Mouse (Mus musculus) CH12.LX (cell line): Measurements from ENCODE around the gene Mamstr. TPM values are rescaled to one million over a fixed set of nuclear protein-coding genes. Genes with fewer than 3 reads are reported as not detected.

Experiments
- DNase-seq: peaks from one replicate; pipeline ENCODE4 v3.0.0-alpha.2; 2013; ENCODE audit errors: extremely low read depth
- H3K27ac ChIP-seq: 2 replicates; pipeline ENCODE4 v1.5.1; 2012; ENCODE audit warnings: low read depth, mild to moderate bottlenecking, control low read depth, moderate library complexity; ENCODE audit not compliant: insufficient read depth
- H3K27me3 ChIP-seq: replicated peaks from 2 replicates; pipeline ENCODE3; 2012; ENCODE audit warnings: inconsistent platforms
- H3K36me3 ChIP-seq, 2 experiments: replicated peaks in 1 of 2; 2 replicates each; pipeline versions ENCODE3 to v1.6.1; 2012; ENCODE audit warnings: inconsistent platforms in 1 of 2, low read length in 1 of 2, mild to moderate bottlenecking in 1 of 2, mixed read lengths in 1 of 2, moderate library complexity in 1 of 2; ENCODE audit not compliant: control insufficient read depth in 1 of 2, insufficient read depth in 1 of 2
- H3K4me1 ChIP-seq, 2 experiments: 2 replicates each; pipeline ENCODE4 v1.6.1; 2012; ENCODE audit warnings: inconsistent platforms in 1 of 2, moderate library complexity in 1 of 2; ENCODE audit not compliant: insufficient read depth in 2 of 2, control insufficient read depth in 1 of 2
- H3K4me2 ChIP-seq: 2 replicates; pipeline ENCODE4 v1.6.1; 2012; ENCODE audit warnings: low read depth, mild to moderate bottlenecking, control low read depth; ENCODE audit not compliant: poor library complexity, insufficient read depth, severe bottlenecking
- H3K4me3 ChIP-seq, 3 experiments: fragments of 150-350 bp in 1 of 3; sonication (generic) in 1 of 3; replicated peaks in 1 of 3; 2 replicates each; pipeline versions ENCODE3 to v1.5.1; 2011 to 2012; ENCODE audit warnings: low read depth in 2 of 3, low read length in 2 of 3, mild to moderate bottlenecking in 2 of 3, moderate library complexity in 2 of 3, control low read depth in 1 of 3, improper control_type of control experiment in 1 of 3, inconsistent platforms in 1 of 3, mixed read lengths in 1 of 3; ENCODE audit not compliant: poor library complexity in 1 of 3
- H3K79me2 ChIP-seq: replicated peaks from 2 replicates; pipeline ENCODE4 v1.6.1; 2012; ENCODE audit warnings: mild to moderate bottlenecking, moderate library complexity; ENCODE audit not compliant: control insufficient read depth, poor library complexity, insufficient read depth, severe bottlenecking; ENCODE audit errors: extremely low read depth
- H3K9ac ChIP-seq: 2 replicates; pipeline ENCODE4 v1.6.1; 2012; ENCODE audit warnings: low read depth, mild to moderate bottlenecking, control low read depth, moderate library complexity; ENCODE audit not compliant: insufficient read depth
- H3K9me3 ChIP-seq: replicated peaks from 2 replicates; pipeline ENCODE3; 2012; ENCODE audit warnings: low read length, inconsistent platforms, mixed read lengths
- BHLHE40 ChIP-seq: IDR thresholded peaks from 2 replicates; pipeline ENCODE4 v1.6.1; 2011; ENCODE audit warnings: mild to moderate bottlenecking, low read depth, low read length, improper control_type of control experiment
- CHD1 ChIP-seq: IDR thresholded peaks from 2 replicates; pipeline ENCODE4 v1.6.1; 2012; ENCODE audit warnings: low read depth, low read length, improper control_type of control experiment, inconsistent platforms
- CHD2 ChIP-seq: IDR thresholded peaks from 2 replicates; pipeline ENCODE4 v1.6.1; 2011; ENCODE audit warnings: low read length, improper control_type of control experiment
- CTCF ChIP-seq, 2 experiments: IDR thresholded peaks in 1 of 2; conservative IDR thresholded peaks in 1 of 2; 2 replicates each; pipeline ENCODE4 v1.5.1; 2011 to 2012; ENCODE audit warnings: low read depth in 2 of 2, low read length in 2 of 2, improper control_type of control experiment in 1 of 2, inconsistent platforms in 1 of 2, mild to moderate bottlenecking in 1 of 2, moderate library complexity in 1 of 2
- E2F4 ChIP-seq: IDR thresholded peaks from 2 replicates; pipeline ENCODE4 v1.6.1; 2011; ENCODE audit warnings: low read depth, low read length, improper control_type of control experiment; ENCODE audit not compliant: insufficient replicate concordance
- ELF1 ChIP-seq: IDR thresholded peaks from 2 replicates; pipeline ENCODE4 v1.6.1; 2014; ENCODE audit warnings: low read depth, mild to moderate bottlenecking, inconsistent platforms, low read length, improper control_type of control experiment
- EP300 ChIP-seq: IDR thresholded peaks from 2 replicates; pipeline ENCODE4 v1.6.1; 2011; ENCODE audit warnings: low read length, improper control_type of control experiment
- ETS1 ChIP-seq: conservative IDR thresholded peaks from 2 replicates; pipeline ENCODE4 v1.6.1; 2012; ENCODE audit warnings: low read depth, mild to moderate bottlenecking, inconsistent platforms, low read length, improper control_type of control experiment, moderate library complexity
- GABPA ChIP-seq: IDR thresholded peaks from 2 replicates; pipeline ENCODE4 v1.6.1; 2012; ENCODE audit warnings: low read depth, low read length, improper control_type of control experiment, inconsistent platforms; ENCODE audit not compliant: insufficient replicate concordance
- HCFC1 ChIP-seq: IDR thresholded peaks from 2 replicates; pipeline ENCODE4 v1.6.1; 2012; ENCODE audit warnings: low read depth, mild to moderate bottlenecking, inconsistent platforms, low read length, improper control_type of control experiment
- IRF4 ChIP-seq: IDR thresholded peaks from 2 replicates; pipeline ENCODE4 v1.6.1; 2014; ENCODE audit warnings: low read depth, mild to moderate bottlenecking, inconsistent platforms, low read length, improper control_type of control experiment
- JUN ChIP-seq: IDR thresholded peaks from 2 replicates; pipeline ENCODE4 v1.6.1; 2011; ENCODE audit warnings: low read depth, mild to moderate bottlenecking, low read length, improper control_type of control experiment, moderate library complexity; ENCODE audit not compliant: insufficient read depth
- JUND ChIP-seq: conservative IDR thresholded peaks from 2 replicates; pipeline ENCODE4 v1.6.1; 2011; ENCODE audit warnings: low read depth, low read length, improper control_type of control experiment
- KAT2A ChIP-seq: IDR thresholded peaks from 2 replicates; pipeline ENCODE4 v1.6.1; 2012; ENCODE audit warnings: low read length, improper control_type of control experiment, inconsistent platforms; ENCODE audit not compliant: insufficient replicate concordance
- MAFK ChIP-seq: IDR thresholded peaks from 2 replicates; pipeline ENCODE4 v1.6.1; 2011; ENCODE audit warnings: low read length, improper control_type of control experiment; ENCODE audit not compliant: insufficient replicate concordance
- MAX ChIP-seq: IDR thresholded peaks from 2 replicates; pipeline ENCODE4 v1.6.1; 2011; ENCODE audit warnings: low read length, improper control_type of control experiment
- MAZ ChIP-seq: IDR thresholded peaks from 2 replicates; pipeline ENCODE4 v1.6.1; 2012; ENCODE audit warnings: low read depth, mild to moderate bottlenecking, inconsistent platforms, low read length, improper control_type of control experiment, moderate library complexity
- MEF2A ChIP-seq: IDR thresholded peaks from 2 replicates; pipeline ENCODE4 v1.6.1; 2014; ENCODE audit warnings: low read depth, mild to moderate bottlenecking, inconsistent platforms, low read length, improper control_type of control experiment, borderline replicate concordance
- MXI1 ChIP-seq: IDR thresholded peaks from 2 replicates; pipeline ENCODE4 v1.6.1; 2011; ENCODE audit warnings: mild to moderate bottlenecking, low read depth, low read length, improper control_type of control experiment
- MYC ChIP-seq: IDR thresholded peaks from 2 replicates; pipeline ENCODE4 v1.6.1; 2011; ENCODE audit warnings: low read depth, mild to moderate bottlenecking, improper control_type of control experiment, low read length
- NELFE ChIP-seq: IDR thresholded peaks from 2 replicates; pipeline ENCODE4 v1.6.1; 2011; ENCODE audit warnings: low read depth, low read length, improper control_type of control experiment
- NRF1 ChIP-seq: IDR thresholded peaks from 2 replicates; pipeline ENCODE4 v1.6.1; 2014; ENCODE audit warnings: low read depth, mild to moderate bottlenecking, inconsistent platforms, low read length, improper control_type of control experiment, moderate library complexity
- PAX5 ChIP-seq: IDR thresholded peaks from 2 replicates; pipeline ENCODE4 v1.6.1; 2012; ENCODE audit warnings: low read length, inconsistent platforms, mixed read lengths
- POLR2A ChIP-seq: IDR thresholded peaks from 2 replicates; pipeline ENCODE4 v1.6.1; 2011; ENCODE audit warnings: low read depth, mild to moderate bottlenecking, improper control_type of control experiment, low read length
- POLR2AphosphoS2 ChIP-seq: IDR thresholded peaks from 2 replicates; pipeline ENCODE4 v1.6.1; 2011; ENCODE audit warnings: low read depth, low read length, improper control_type of control experiment
- RAD21 ChIP-seq: IDR thresholded peaks from 2 replicates; pipeline ENCODE4 v1.6.1; 2011; ENCODE audit warnings: low read depth, mild to moderate bottlenecking, low read length, improper control_type of control experiment, moderate library complexity
- RCOR1 ChIP-seq: conservative IDR thresholded peaks from 2 replicates; pipeline ENCODE4 v1.6.1; 2012; ENCODE audit warnings: low read depth, mild to moderate bottlenecking, inconsistent platforms, low read length, improper control_type of control experiment
- SIN3A ChIP-seq: IDR thresholded peaks from 2 replicates; pipeline ENCODE4 v1.6.1; 2012; ENCODE audit warnings: low read length, improper control_type of control experiment, inconsistent platforms
- TBP ChIP-seq: conservative IDR thresholded peaks from 2 replicates; pipeline ENCODE4 v1.6.1; 2011; ENCODE audit warnings: low read depth, low read length, improper control_type of control experiment
- TCF12 ChIP-seq: IDR thresholded peaks from 2 replicates; pipeline ENCODE4 v1.6.1; 2014; ENCODE audit warnings: low read depth, mild to moderate bottlenecking, inconsistent platforms, low read length, improper control_type of control experiment
- UBTF ChIP-seq: IDR thresholded peaks from 2 replicates; pipeline ENCODE4 v1.6.1; 2012; ENCODE audit warnings: low read depth, mild to moderate bottlenecking, inconsistent platforms, low read length, improper control_type of control experiment, moderate library complexity
- USF1 ChIP-seq: IDR thresholded peaks from 2 replicates; pipeline ENCODE4 v1.6.1; 2014; ENCODE audit warnings: low read depth, mild to moderate bottlenecking, inconsistent platforms, low read length, improper control_type of control experiment
- ZC3H11A ChIP-seq: IDR thresholded peaks from 2 replicates; pipeline ENCODE4 v1.6.1; 2012; ENCODE audit warnings: low read depth, mild to moderate bottlenecking, inconsistent platforms, low read length, improper control_type of control experiment
- ZKSCAN1 ChIP-seq: IDR thresholded peaks from 2 replicates; pipeline ENCODE4 v1.6.1; 2012; ENCODE audit warnings: low read depth, inconsistent platforms, low read length, improper control_type of control experiment, borderline replicate concordance
- ZMIZ1 ChIP-seq: IDR thresholded peaks from 2 replicates; pipeline ENCODE4 v1.6.1; 2012; ENCODE audit warnings: low read depth, mild to moderate bottlenecking, inconsistent platforms, low read length, improper control_type of control experiment
- dilution Hi-C: fragments of 300-500 bp; cut with MboI; formaldehyde crosslinking; loops from 2 replicates; pipeline ENCODE4 v1.14.3; 2020; ENCODE audit warnings: low sequenced_read_pairs; ENCODE audit not compliant: extremely low pct_unique_long_range_greater_than_20kb, extremely low pct_ligation_motif_present
- in situ Hi-C: fragments of 300-500 bp; cut with MboI; formaldehyde crosslinking; loops from 3 replicates; pipeline ENCODE4 v1.14.3; 2019; ENCODE audit warnings: low sequenced_read_pairs, low pct_ligation_motif_present, low pct_unique_long_range_greater_than_20kb, mixed read lengths
- polyA plus RNA-seq: library from polyadenylated mRNA; unstranded; fragments of >175 nt; gene quantifications from 2 replicates; pipeline ENCODE4 v1.2.1, GENCODE M21; 2012; ENCODE audit warnings: low read depth; ENCODE audit not compliant: insufficient read length
- total RNA-seq, 2 experiments: library from RNA; depleted of rRNA; stranded (reverse); fragments of 300-350 nt in 1 of 2; fragments of >200 nt in 1 of 2; gene quantifications; 2 replicates each; pipeline ENCODE4 v1.2.3; 2012 to 2014

Mamstr gene
- total and polyA plus RNA-seq, 3 experiments = 0.17 to 0.31 TPM; not detected in 1

GRCm38 (mm10) chr7:45616277-45616676, 23.5 kb upstream of the Mamstr start:
- Histone ChIP-seq H3K27me3 (no peaks in the 10 kb centered on the region), H3K27ac (peak overlapping the region; percentile 65; the same call in 1 of the 2 replicates), H3K36me3 (peaks cover 0 to 14% of the 10 kb centered on the region in 2 experiments), H3K9ac (peak overlapping the region; percentile 62; the same call in 1 of the 2 replicates), H3K4me3 (peak overlapping the region in 1 of 3 experiments; percentile 50), H3K79me2 (no peaks in the 10 kb centered on the region), H3K9me3 (no peaks in the 10 kb centered on the region), H3K4me2 (peak overlapping the region; percentile 26), H3K4me1 (peaks cover 33 to 70% of the 10 kb centered on the region in 2 experiments)
- peak; percentile 91 for DNase-seq
- no peak; the same call in 1 of the 2 replicates for TF ChIP-seq ZKSCAN1
- no peak; the same call in 1 of the 2 replicates for TF ChIP-seq EP300
- no peak for TF ChIP-seq POLR2AphosphoS2
- no peak; the same call in 1 of the 2 replicates for TF ChIP-seq IRF4
- peak; percentile 59; the same call in 1 of the 2 replicates for TF ChIP-seq MAX
- TF ChIP-seq ETS1 = peak; percentile 84
- no peak for TF ChIP-seq E2F4
- no peak for TF ChIP-seq ZMIZ1
- TF ChIP-seq MEF2A = no peak
- peak; percentile 90; the same call in 1 of the 2 replicates for TF ChIP-seq MYC
- TF ChIP-seq CTCF (conservative IDR thresholded peaks at IDR 0.05 in 1 of 2, IDR thresholded peaks at IDR 0.05 in 1 of 2; ENCODE audit: low read depth in 2 of 2, low read length in 2 of 2) = no peak
- TF ChIP-seq TBP = 0 out of 2 replicates have a peak, but pooled peaks have one; percentile 40
- TF ChIP-seq NRF1 = no peak
- no peak for TF ChIP-seq PAX5
- TF ChIP-seq UBTF = no peak
- TF ChIP-seq TCF12 = peak; percentile 95
- peak; percentile 65; the same call in 1 of the 2 replicates for TF ChIP-seq BHLHE40
- peak; percentile 39; the same call in 1 of the 2 replicates for TF ChIP-seq KAT2A
- no peak for TF ChIP-seq MXI1
- TF ChIP-seq CHD2 = no peak
- TF ChIP-seq POLR2A = no peak
- peak; percentile 61 for TF ChIP-seq SIN3A
- TF ChIP-seq MAFK = no peak
- no peak; the same call in 1 of the 2 replicates for TF ChIP-seq RAD21
- 0 out of 2 replicates have a peak, but pooled peaks have one; percentile 31 for TF ChIP-seq HCFC1
- no peak for TF ChIP-seq GABPA
- no peak for TF ChIP-seq ZC3H11A
- TF ChIP-seq USF1 = no peak
- TF ChIP-seq JUN = no peak
- TF ChIP-seq NELFE = 0 out of 2 replicates have a peak, but pooled peaks have one; percentile 14
- no peak for TF ChIP-seq MAZ
- no peak; the same call in 1 of the 2 replicates for TF ChIP-seq ELF1
- TF ChIP-seq JUND = no peak
- TF ChIP-seq CHD1 = no peak
- no peak; the same call in 1 of the 2 replicates for TF ChIP-seq RCOR1
- dilution Hi-C loops = no loop called here
- in situ Hi-C loops = no loop called here
